Mouse (Mus musculus) neural tube, embryonic 14.5 days (tissue): ENCODE measurements around the gene Prkar2b. TPM values are rescaled to one million over a fixed set of nuclear protein-coding genes. Genes with fewer than 3 reads are reported as not detected.

Experiments used
- ATAC-seq: fragments of 200-750 bp; cut with Nextera tagmentation; 2 replicates; pipeline ENCODE4 v1.8.0; 2017; ENCODE audit warnings: low read depth, mild to moderate bottlenecking, moderate TSS enrichment, moderate library complexity
- H3K27ac ChIP-seq: fragments of 300-500 bp; sonication (generic); 2 replicates; pipeline ENCODE4 v1.5.1; 2014; ENCODE audit warnings: low read depth, mild to moderate bottlenecking, control low read depth, low read length, moderate library complexity, mixed read lengths
- H3K27me3 ChIP-seq: fragments of 300-500 bp; sonication (generic); 2 replicates; pipeline ENCODE4 v1.6.1; 2014; ENCODE audit warnings: low read length; ENCODE audit not compliant: control insufficient read depth, insufficient read depth
- H3K36me3 ChIP-seq: fragments of 300-500 bp; sonication (generic); 2 replicates; pipeline ENCODE4 v1.6.1; 2014; ENCODE audit warnings: low read length, mixed read lengths; ENCODE audit not compliant: control insufficient read depth, insufficient read depth
- H3K4me1 ChIP-seq: fragments of 300-500 bp; sonication (generic); 2 replicates; pipeline ENCODE4 v1.6.1; 2014; ENCODE audit warnings: low read length; ENCODE audit not compliant: control insufficient read depth, insufficient read depth
- H3K4me2 ChIP-seq: fragments of 300-500 bp; sonication (generic); 2 replicates; pipeline ENCODE4 v1.6.1; 2014; ENCODE audit warnings: mild to moderate bottlenecking, low read depth, low read length, control low read depth
- H3K4me3 ChIP-seq: fragments of 300-500 bp; sonication (generic); 2 replicates; pipeline ENCODE4 v1.5.1; 2014; ENCODE audit warnings: low read depth, low read length, control low read depth, mixed read lengths
- H3K9ac ChIP-seq: fragments of 300-500 bp; sonication (generic); replicated peaks from 2 replicates; pipeline ENCODE4 v1.6.1; 2014; ENCODE audit warnings: low read depth, mild to moderate bottlenecking, control low read depth, low read length, mixed read lengths
- H3K9me3 ChIP-seq: fragments of 300-500 bp; sonication (generic); 2 replicates; pipeline ENCODE4 v1.6.1; 2016; ENCODE audit warnings: low read length; ENCODE audit not compliant: control insufficient read depth
- WGBS: fragments of 180-500 bp; shearing (Covaris S2); extraction: QIAGEN DNeasy Blood & Tissue Kit; methylation state at CpG from one replicate; pipeline ENCODE4 v1.1.7; 2014; 5-methylcytosine and 5-hydroxymethylcytosine counted together
- polyA plus RNA-seq: library from polyadenylated mRNA; unstranded; fragments of >200 nt; fragmentation: Nextera tagmentation; extraction: Ambion mirVana; gene quantifications from 2 replicates; pipeline ENCODE4 v1.2.1, GENCODE M21; 2014

Gene Prkar2b
- polyA plus RNA-seq, 1 experiment from 2014 or later, result 157 TPM

GRCm38 (mm10) chr12:32075831-32076715 is 15.0 kb upstream of the Prkar2b start:
- no peak overlapping the region for H3K27ac ChIP-seq
- no peaks in the 10 kb centered on the region for H3K4me1 ChIP-seq
- H3K4me2 ChIP-seq, result no peak overlapping the region
- H3K36me3 ChIP-seq, result no peaks in the 10 kb centered on the region
- WGBS, result 83% methylated on average over 10 of the region's 10 CpGs
- H3K4me3 ChIP-seq, result no peak overlapping the region
- no peaks in the 10 kb centered on the region for H3K9me3 ChIP-seq
- no peak for ATAC-seq
- H3K27me3 ChIP-seq, result no peaks in the 10 kb centered on the region
- no peak overlapping the region for H3K9ac ChIP-seq

GRCm38 (mm10) chr12:32074271-32074670 is 13.2 kb upstream of the Prkar2b start:
- H3K27me3 ChIP-seq, result no peaks in the 10 kb centered on the region
- H3K9me3 ChIP-seq, result no peaks in the 10 kb centered on the region
- no peaks in the 10 kb centered on the region for H3K4me1 ChIP-seq
- no peak overlapping the region for H3K4me2 ChIP-seq
- H3K36me3 ChIP-seq, result no peaks in the 10 kb centered on the region
- H3K27ac ChIP-seq, result no peak overlapping the region
- no peak overlapping the region for H3K4me3 ChIP-seq
- no peak overlapping the region for H3K9ac ChIP-seq
- WGBS, result 37% methylated on average over 6 of the region's 6 CpGs
- no peak for ATAC-seq

- H3K27ac ChIP-seq, result no peak overlapping the region
- ATAC-seq, result no peak
- no peaks in the 10 kb centered on the region for H3K9me3 ChIP-seq
- H3K4me2 ChIP-seq, result no peak overlapping the region
- H3K36me3 ChIP-seq, result no peaks in the 10 kb centered on the region
- 40% methylated on average over 5 of the region's 5 CpGs for WGBS
- no peak overlapping the region for H3K4me3 ChIP-seq
- H3K9ac ChIP-seq, result no peak overlapping the region
- peaks cover 3% of the 10 kb centered on the region; the same call in 1 of the 2 replicates for H3K4me1 ChIP-seq
- no peaks in the 10 kb centered on the region for H3K27me3 ChIP-seq
These were observed 4.9 kb upstream of the Prkar2b start for GRCm38 (mm10) chr12:32066004-32066403.

GRCm38 (mm10) chr12:32060247-32061089 is 628 bp downstream of the Prkar2b start:
- Histone ChIP-seq H3K27ac (peak overlapping the region; percentile 98), H3K4me2 (peak overlapping the region; percentile 63), H3K9me3 (no peaks in the 10 kb centered on the region), H3K9ac (peak overlapping the region; percentile 93), H3K36me3 (no peaks in the 10 kb centered on the region), H3K4me3 (peak overlapping the region; percentile 88), H3K4me1 (peaks cover 24% of the 10 kb centered on the region), H3K27me3 (no peaks in the 10 kb centered on the region)
- ATAC-seq, result peak; percentile 81
- WGBS, result under 1% methylated on average over 60 of the region's 66 CpGs

- 6% methylated on average over 6 of the region's 6 CpGs for WGBS
- peak; percentile 10; the same call in 1 of the 2 replicates for ATAC-seq
- Histone ChIP-seq H3K4me3 (peak overlapping the region; percentile 88), H3K4me1 (peaks cover 24% of the 10 kb centered on the region), H3K9ac (peak overlapping the region; percentile 93), H3K4me2 (peak overlapping the region; percentile 63), H3K9me3 (no peaks in the 10 kb centered on the region), H3K27ac (peak overlapping the region; percentile 98), H3K36me3 (no peaks in the 10 kb centered on the region), H3K27me3 (no peaks in the 10 kb centered on the region)
These were observed 1.4 kb downstream of the Prkar2b start for GRCm38 (mm10) chr12:32059707-32060106.

- H3K4me2 ChIP-seq, result peak overlapping the region; percentile 63
- peak overlapping the region; percentile 98 for H3K27ac ChIP-seq
- no peak for ATAC-seq
- H3K9me3 ChIP-seq, result no peaks in the 10 kb centered on the region
- 14% methylated on average over 2 of the region's 2 CpGs for WGBS
- no peaks in the 10 kb centered on the region for H3K27me3 ChIP-seq
- peaks cover 29% of the 10 kb centered on the region for H3K4me1 ChIP-seq
- peak overlapping the region; percentile 88 for H3K4me3 ChIP-seq
- H3K9ac ChIP-seq, result peak overlapping the region; percentile 93
- no peaks in the 10 kb centered on the region for H3K36me3 ChIP-seq
These were observed 2.0 kb downstream of the Prkar2b start for GRCm38 (mm10) chr12:32059135-32059534.

- 62% methylated on average over 12 of the region's 12 CpGs for WGBS
- Histone ChIP-seq H3K4me1 (peaks cover 29% of the 10 kb centered on the region), H3K9me3 (no peaks in the 10 kb centered on the region), H3K27me3 (no peaks in the 10 kb centered on the region), H3K4me2 (peak overlapping the region; percentile 63), H3K9ac (no peak overlapping the region), H3K36me3 (no peaks in the 10 kb centered on the region), H3K4me3 (peak overlapping the region; percentile 88), H3K27ac (no peak overlapping the region)
- ATAC-seq, result no peak
These were observed 3.5 kb downstream of the Prkar2b start for GRCm38 (mm10) chr12:32057461-32058199.

- no peak for ATAC-seq
- 92% methylated on average over 3 of the region's 3 CpGs for WGBS
- H3K36me3 ChIP-seq, result no peaks in the 10 kb centered on the region
- H3K4me3 ChIP-seq, result no peak overlapping the region
- no peak overlapping the region for H3K4me2 ChIP-seq
- H3K27me3 ChIP-seq, result no peaks in the 10 kb centered on the region
- peaks cover 26% of the 10 kb centered on the region for H3K4me1 ChIP-seq
- H3K9me3 ChIP-seq, result no peaks in the 10 kb centered on the region
- H3K9ac ChIP-seq, result no peak overlapping the region
- no peak overlapping the region for H3K27ac ChIP-seq
These were observed 5.3 kb downstream of the Prkar2b start for GRCm38 (mm10) chr12:32055797-32056196.
